Mouse (Mus musculus) midbrain, embryonic 14.5 days (tissue): Measurements from ENCODE around the gene Fam228b. TPM values are rescaled to one million over a fixed set of nuclear protein-coding genes. Genes with fewer than 3 reads are reported as not detected.
"Not testable (repeated sequence)": the region's sequence is repeated elsewhere in the genome, so short reads cannot be mapped to it uniquely, and the experiment has no call there.

Experiments used
- ATAC-seq: fragments of 200-750 bp; cut with Nextera tagmentation; 2 replicates; pipeline ENCODE4 v1.8.0; 2017; ENCODE audit warnings: moderate number of reproducible peaks, moderate library complexity; ENCODE audit not compliant: low FRiP score, low TSS enrichment
- DNase-seq: peaks from one replicate; pipeline ENCODE4 v3.0.0-alpha.2; 2015
- H3K27ac ChIP-seq: fragments of 300-500 bp; sonication (generic); replicated peaks from 2 replicates; pipeline ENCODE4 v1.5.1; 2014; ENCODE audit warnings: mild to moderate bottlenecking, low read depth, low read length, moderate library complexity
- H3K27me3 ChIP-seq: fragments of 300-500 bp; sonication (generic); 2 replicates; pipeline ENCODE4 v1.6.1; 2014; ENCODE audit warnings: low read length, control low read depth, mixed read lengths; ENCODE audit not compliant: control insufficient read depth, insufficient read depth
- H3K36me3 ChIP-seq: fragments of 300-500 bp; sonication (generic); 2 replicates; pipeline ENCODE4 v1.6.1; 2014; ENCODE audit warnings: low read length, control low read depth; ENCODE audit not compliant: control insufficient read depth, insufficient read depth
- H3K4me1 ChIP-seq: fragments of 300-500 bp; sonication (generic); 2 replicates; pipeline ENCODE4 v1.6.1; 2014; ENCODE audit warnings: mild to moderate bottlenecking, antibody characterized with exemption, low read length, control low read depth; ENCODE audit not compliant: control insufficient read depth, insufficient read depth
- H3K4me2 ChIP-seq: fragments of 300-500 bp; sonication (generic); 2 replicates; pipeline ENCODE4 v1.6.1; 2014; ENCODE audit warnings: mild to moderate bottlenecking, low read length, moderate library complexity
- H3K4me3 ChIP-seq: fragments of 300-500 bp; sonication (generic); replicated peaks from 2 replicates; pipeline ENCODE4 v1.5.1; 2014; ENCODE audit warnings: low read depth, low read length
- H3K9ac ChIP-seq: fragments of 300-500 bp; sonication (generic); replicated peaks from 2 replicates; pipeline ENCODE4 v1.6.1; 2014; ENCODE audit warnings: mild to moderate bottlenecking, low read length, moderate library complexity
- H3K9me3 ChIP-seq: fragments of 300-500 bp; sonication (generic); 2 replicates; pipeline ENCODE4 v1.6.1; 2016; ENCODE audit warnings: low read length, control low read depth, mixed read lengths; ENCODE audit not compliant: control insufficient read depth
- WGBS: fragments of 180-500 bp; shearing (Covaris S2); extraction: QIAGEN DNeasy Blood & Tissue Kit; methylation state at CpG from one replicate; pipeline ENCODE4 v1.1.7; 2014; 5-methylcytosine and 5-hydroxymethylcytosine counted together
- polyA plus RNA-seq: library from polyadenylated mRNA; unstranded; fragments of >200 nt; fragmentation: Nextera tagmentation; extraction: Ambion mirVana; gene quantifications from 2 replicates; pipeline ENCODE4 v1.2.1, GENCODE M21; 2014

Gene Fam228b
- polyA plus RNA-seq, 1 experiment from 2014 or later, result 7.2 TPM

DNA sequence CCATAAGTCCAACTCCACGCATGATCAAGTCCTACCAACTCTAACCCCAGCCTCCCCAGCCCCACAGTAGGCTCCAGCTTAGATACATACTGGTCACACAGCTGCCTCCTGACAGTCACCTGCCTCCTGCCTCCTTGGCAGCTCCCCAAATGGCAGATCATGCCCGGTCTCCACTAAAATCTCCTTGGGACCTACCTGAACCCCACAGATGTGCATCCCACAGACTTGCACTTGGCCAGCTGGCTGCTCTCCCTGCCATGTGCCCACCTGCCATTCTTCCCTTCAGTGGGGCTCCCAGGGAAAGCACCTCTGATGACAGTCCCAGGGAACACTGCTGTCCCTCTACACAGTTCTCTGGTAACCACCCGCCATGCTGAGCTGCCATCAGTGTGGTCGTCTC, 60.8 kb downstream of the Fam228b start:
- H3K27me3 ChIP-seq, result no peaks in the 10 kb centered on the region
- H3K4me1 ChIP-seq, result no peaks in the 10 kb centered on the region
- no peak overlapping the region for H3K4me3 ChIP-seq
- no peak overlapping the region for H3K9ac ChIP-seq
- no peak for ATAC-seq
- no peaks in the 10 kb centered on the region for H3K9me3 ChIP-seq
- H3K27ac ChIP-seq, result no peak overlapping the region
- H3K4me2 ChIP-seq, result no peak overlapping the region
- WGBS, result 91% methylated on average over 4 of the region's 4 CpGs
- DNase-seq, result no peak
- H3K36me3 ChIP-seq, result peaks cover 30% of the 10 kb centered on the region

GRCm38 (mm10) chr12:4707488-4708017, 61.5 kb downstream of the Fam228b start:
- Histone ChIP-seq H3K36me3 (peaks cover 25% of the 10 kb centered on the region), H3K4me1 (no peaks in the 10 kb centered on the region), H3K27me3 (no peaks in the 10 kb centered on the region), H3K4me2 (no peak overlapping the region), H3K4me3 (no peak overlapping the region), H3K9me3 (no peaks in the 10 kb centered on the region), H3K27ac (no peak overlapping the region), H3K9ac (no peak overlapping the region)
- no peak for ATAC-seq
- DNase-seq, result no peak
- WGBS, result 92% methylated on average over 14 of the region's 14 CpGs

DNA sequence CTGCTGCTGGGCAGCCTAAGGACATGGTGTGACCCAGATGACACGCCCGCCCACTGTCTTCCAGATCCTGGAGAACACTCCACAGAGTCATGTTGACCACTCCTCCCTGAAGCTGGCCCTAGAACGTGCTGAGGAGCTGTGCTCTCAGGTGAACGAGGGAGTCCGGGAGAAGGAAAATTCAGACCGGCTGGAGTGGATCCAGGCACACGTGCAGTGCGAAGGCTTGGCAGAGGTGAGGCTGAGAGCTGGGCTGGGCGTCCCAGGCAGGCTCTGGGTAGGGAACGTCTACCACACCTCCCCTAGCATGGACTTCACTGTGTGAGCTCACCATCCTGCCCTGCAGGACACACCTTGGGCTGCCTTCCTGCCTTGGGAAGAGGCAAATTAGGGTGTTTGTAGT, 62.2 kb downstream of the Fam228b start:
- ATAC-seq (no peak), DNase-seq (no peak)
- Histone ChIP-seq H3K27me3 (no peaks in the 10 kb centered on the region), H3K27ac (no peak overlapping the region), H3K9ac (no peak overlapping the region), H3K4me3 (no peak overlapping the region), H3K9me3 (no peaks in the 10 kb centered on the region), H3K36me3 (peaks cover 21% of the 10 kb centered on the region), H3K4me1 (no peaks in the 10 kb centered on the region), H3K4me2 (no peak overlapping the region)
- WGBS, result 89% methylated on average over 10 of the region's 10 CpGs

DNA sequence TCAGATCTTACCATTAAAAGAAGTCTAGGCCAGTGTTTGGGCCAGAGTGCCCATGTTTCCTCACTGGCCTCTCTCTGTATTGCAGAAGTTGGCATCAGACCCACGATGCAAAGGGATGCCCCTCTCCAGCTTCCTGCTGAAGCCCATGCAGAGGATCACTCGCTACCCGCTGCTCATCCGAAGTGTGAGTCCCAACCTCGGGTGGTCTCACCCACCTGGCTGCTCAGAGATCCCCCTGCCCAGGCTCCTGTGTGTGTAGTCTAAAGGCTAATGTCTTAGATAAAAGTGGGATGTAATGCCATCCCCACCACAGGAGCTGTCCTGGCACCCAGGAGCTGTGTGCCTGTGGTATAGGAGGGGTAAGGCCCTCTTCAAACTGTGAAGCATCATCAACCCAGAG, 62.9 kb downstream of the Fam228b start:
- WGBS, result 90% methylated on average over 5 of the region's 5 CpGs
- no peak for DNase-seq
- Histone ChIP-seq H3K9ac (no peak overlapping the region), H3K27ac (no peak overlapping the region), H3K4me3 (no peak overlapping the region), H3K36me3 (peaks cover 21% of the 10 kb centered on the region), H3K27me3 (no peaks in the 10 kb centered on the region), H3K4me2 (no peak overlapping the region), H3K9me3 (no peaks in the 10 kb centered on the region), H3K4me1 (no peaks in the 10 kb centered on the region)
- no peak for ATAC-seq

GRCm38 (mm10) chr12:4705626-4706025, 63.4 kb downstream of the Fam228b start:
- H3K4me2 ChIP-seq, H3K27ac ChIP-seq, H3K4me3 ChIP-seq, ATAC-seq, DNase-seq, H3K4me1 ChIP-seq, H3K9ac ChIP-seq, H3K27me3 ChIP-seq, H3K9me3 ChIP-seq: not testable (repeated sequence)
- 72% methylated on average over 6 of the region's 6 CpGs for WGBS
- peaks cover 21% of the 10 kb centered on the region for H3K36me3 ChIP-seq

DNA sequence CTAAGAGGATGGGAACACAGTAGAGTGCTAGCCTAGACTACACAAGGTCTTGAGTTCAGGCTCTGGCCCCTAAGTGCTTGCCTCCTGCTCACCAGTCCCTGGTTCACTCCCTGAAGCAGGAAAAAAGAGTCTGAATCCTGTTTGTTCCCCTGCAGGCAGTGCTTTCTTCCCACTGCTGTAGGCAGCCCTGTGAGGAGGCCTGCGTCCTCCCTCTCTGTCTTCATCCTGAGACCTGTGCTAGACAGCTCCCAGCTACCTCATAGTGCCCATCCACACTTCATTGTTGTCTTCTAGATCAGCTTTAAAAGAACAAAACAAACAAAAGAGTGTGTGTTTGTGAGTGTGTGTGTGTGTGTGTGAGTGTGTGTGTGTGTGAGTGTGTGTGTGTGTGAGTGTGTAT, 74.5 kb downstream of the Fam228b start:
- 86% methylated on average over 1 of the region's 1 CpGs for WGBS
- no peaks in the 10 kb centered on the region for H3K9me3 ChIP-seq
- H3K4me2 ChIP-seq, result no peak overlapping the region
- H3K36me3 ChIP-seq, result peaks cover 10% of the 10 kb centered on the region; the same call in 1 of the 2 replicates
- H3K9ac ChIP-seq, result no peak overlapping the region
- DNase-seq, result no peak
- no peak for ATAC-seq
- no peak overlapping the region for H3K27ac ChIP-seq
- no peaks in the 10 kb centered on the region for H3K4me1 ChIP-seq
- no peaks in the 10 kb centered on the region for H3K27me3 ChIP-seq
- no peak overlapping the region for H3K4me3 ChIP-seq

- ATAC-seq (no peak), DNase-seq (no peak)
- Histone ChIP-seq H3K27me3 (no peaks in the 10 kb centered on the region), H3K9me3 (no peaks in the 10 kb centered on the region), H3K9ac (no peak overlapping the region), H3K4me3 (no peak overlapping the region), H3K4me1 (no peaks in the 10 kb centered on the region), H3K27ac (no peak overlapping the region), H3K36me3 (no peaks in the 10 kb centered on the region), H3K4me2 (no peak overlapping the region)
- 89% methylated on average over 3 of the region's 3 CpGs for WGBS
These were observed 77.9 kb downstream of the Fam228b start for GRCm38 (mm10) chr12:4691193-4691592.

Other genes starting within 250 kb of the Fam228b start
- gene Itsn2, start 176.6 kb downstream of the Fam228b start, polyA plus RNA-seq, result 19.9 and 21.2 TPM in 2 replicates
- not detected in 2 replicates for gene Gm3625, start 176.3 kb downstream of the Fam228b start, polyA plus RNA-seq
- 0.37 and 0.74 TPM in 2 replicates for gene Fam228a, start 30.8 kb downstream of the Fam228b start, polyA plus RNA-seq
- gene Pfn4, start 245 bp downstream of the Fam228b start, polyA plus RNA-seq, result 13.4 and 16.6 TPM in 2 replicates
- gene Sf3b6, start 48.3 kb upstream of the Fam228b start, polyA plus RNA-seq, result 345 and 373 TPM in 2 replicates
- 30.7 and 39.0 TPM in 2 replicates for gene Fkbp1b, start 72.3 kb upstream of the Fam228b start, polyA plus RNA-seq
- 10.8 and 11.0 TPM in 2 replicates for gene Wdcp, start 74.0 kb upstream of the Fam228b start, polyA plus RNA-seq
- 1.7 and 2.5 TPM in 2 replicates for gene Mfsd2b, start 105.1 kb upstream of the Fam228b start, polyA plus RNA-seq
- 31.4 and 38.9 TPM in 2 replicates for gene Ubxn2a, start 138.4 kb upstream of the Fam228b start, polyA plus RNA-seq
- gene Atad2b, start 148.1 kb upstream of the Fam228b start, polyA plus RNA-seq, result 16.4 and 20.3 TPM in 2 replicates